Mouse (Mus musculus): ENCODE data around the gene Cd68. TPM values are rescaled to one million over a fixed set of nuclear protein-coding genes. Genes with fewer than 3 reads are reported as not detected.
"Not testable (repeated sequence)": the region's sequence is repeated elsewhere in the genome, so short reads cannot be mapped to it uniquely, and the experiment has no call there.

Gene Cd68
- polyA plus RNA-seq, 1 experiment from 2014 or later: 16.3 TPM

DNA sequence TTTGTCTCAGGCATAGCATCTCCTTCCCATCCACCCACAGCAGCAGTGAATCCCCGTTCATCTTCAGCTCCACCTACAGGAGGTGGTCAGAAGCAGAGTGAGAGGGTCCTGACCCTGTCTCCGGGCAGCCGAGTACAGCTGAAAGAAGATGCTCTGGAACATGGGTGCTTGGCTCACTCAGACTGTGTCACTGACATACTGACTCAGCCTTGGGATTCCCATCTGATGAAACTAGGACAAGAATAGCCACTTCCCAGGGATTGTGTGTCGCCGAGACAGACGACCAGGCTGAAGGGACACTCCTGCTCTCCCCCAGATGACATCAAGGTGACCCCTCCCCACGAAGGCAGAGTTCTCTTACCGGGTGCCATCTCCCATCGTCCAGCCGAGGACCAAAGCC lies 49.2 kb downstream of the Cd68 start:
- Histone ChIP-seq H3K27me3 (replicated peaks; ENCODE audit: control insufficient read depth, insufficient read depth, low read length) (no peaks in the 10 kb centered on the region), H3K27ac (ENCODE audit: low read depth) (no peak overlapping the region), H3K9ac (ENCODE audit: low read length) (no peak overlapping the region), H3K9me3 (ENCODE audit: control insufficient read depth, low read length) (no peaks in the 10 kb centered on the region), H3K4me2 (ENCODE audit: low read length) (no peak overlapping the region), H3K4me3 (ENCODE audit: low read depth, low read length) (no peak overlapping the region), H3K4me1 (replicated peaks; ENCODE audit: control insufficient read depth, insufficient read depth, low read length) (peaks cover 7% of the 10 kb centered on the region; the same call in 1 of the 2 replicates), H3K36me3 (ENCODE audit: control insufficient read depth, insufficient read depth, low read length) (no peaks in the 10 kb centered on the region)
- DNase-seq (ENCODE audit: low spot score): no peak
- 56% methylated on average over 10 of the region's 10 CpGs for WGBS
- no peak for ATAC-seq (replicated peaks; ENCODE audit: low FRiP score, low TSS enrichment, low read depth)

DNA sequence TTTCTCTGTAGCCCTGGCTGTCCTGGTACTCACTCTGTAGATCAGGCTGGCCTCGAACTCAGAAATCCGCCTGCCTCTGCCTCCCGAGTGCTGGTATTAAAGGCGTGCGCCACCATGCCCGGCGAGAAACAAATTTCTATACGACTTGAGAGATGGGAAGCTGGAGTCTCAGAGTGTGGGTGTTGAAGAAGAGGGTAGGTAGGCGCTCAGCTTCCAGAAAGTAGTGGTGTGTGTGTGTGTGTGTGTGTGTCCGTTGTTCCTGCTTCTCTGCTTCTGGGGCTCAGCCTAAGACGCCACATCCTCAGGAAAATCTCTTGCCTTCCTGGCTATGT lies 51.7 kb downstream of the Cd68 start:
- ATAC-seq (replicated peaks; ENCODE audit: low FRiP score, low TSS enrichment, low read depth): not testable (repeated sequence)

More for the DNA sequence above, 51.7 kb downstream of the Cd68 start:
- H3K4me2 ChIP-seq (ENCODE audit: low read length): peak overlapping the region; percentile 37; the same call in 1 of the 2 replicates
- not testable (repeated sequence) for H3K4me1 ChIP-seq (replicated peaks; ENCODE audit: control insufficient read depth, insufficient read depth, low read length); H3K27ac ChIP-seq (ENCODE audit: low read depth); H3K36me3 ChIP-seq (ENCODE audit: control insufficient read depth, insufficient read depth, low read length); DNase-seq (ENCODE audit: low spot score); H3K9me3 ChIP-seq (ENCODE audit: control insufficient read depth, low read length); H3K4me3 ChIP-seq (ENCODE audit: low read depth, low read length); H3K9ac ChIP-seq (ENCODE audit: low read length); H3K27me3 ChIP-seq (replicated peaks; ENCODE audit: control insufficient read depth, insufficient read depth, low read length)
- WGBS: 55% methylated on average over 11 of the region's 11 CpGs

MicroRNA genes within 50 kb of the gene (microRNA counts, 519-probe panel; counts per million panel counts)
- microRNA mmu-miR-1934: not detected
- microRNA mmu-miR-467f: 3,040 counts per million, percentile 35 among the panel's probes with 10 or more counts

Small RNAs within 50 kb of the gene (microRNA-seq; reads per million reads assigned to microRNA genes)
- gene Mir1934 (4.5 reads per million, percentile 32 among the genes with 10 or more reads in this experiment), gene Mir467f (not detected)

Other genes starting within 250 kb of the Cd68 start
- 0.98 and 1.9 TPM in 2 replicates for gene Dnah2, start 117.0 kb downstream of the Cd68 start, polyA plus RNA-seq (2014; fragmentation: Nextera tagmentation; extraction: Ambion mirVana)
- 4.0 and 4.9 TPM in 2 replicates for gene Efnb3, start 105.9 kb downstream of the Cd68 start, polyA plus RNA-seq (2014; fragmentation: Nextera tagmentation; extraction: Ambion mirVana)
- gene Wrap53, start 85.9 kb downstream of the Cd68 start, polyA plus RNA-seq (2014; fragmentation: Nextera tagmentation; extraction: Ambion mirVana): 26.8 and 31.8 TPM in 2 replicates
- gene Trp53, start 85.8 kb downstream of the Cd68 start, polyA plus RNA-seq (2014; fragmentation: Nextera tagmentation; extraction: Ambion mirVana): 176 and 192 TPM in 2 replicates
- 7.3 and 8.2 TPM in 2 replicates for gene Atp1b2, start 60.2 kb downstream of the Cd68 start, polyA plus RNA-seq (2014; fragmentation: Nextera tagmentation; extraction: Ambion mirVana)
- gene Shbg, start 48.2 kb downstream of the Cd68 start, polyA plus RNA-seq (2014; fragmentation: Nextera tagmentation; extraction: Ambion mirVana): not detected in 2 replicates
- 16.8 and 18.1 TPM in 2 replicates for gene Sat2, start 44.1 kb downstream of the Cd68 start, polyA plus RNA-seq (2014; fragmentation: Nextera tagmentation; extraction: Ambion mirVana)
- gene Fxr2, start 33.2 kb downstream of the Cd68 start, polyA plus RNA-seq (2014; fragmentation: Nextera tagmentation; extraction: Ambion mirVana): 22.6 and 23.0 TPM in 2 replicates
- gene Sox15, start 10.8 kb downstream of the Cd68 start, polyA plus RNA-seq (2014; fragmentation: Nextera tagmentation; extraction: Ambion mirVana): 0.35 TPM in 1 of 2 replicates, not detected in the other
- gene Mpdu1, start 3.5 kb downstream of the Cd68 start, polyA plus RNA-seq (2014; fragmentation: Nextera tagmentation; extraction: Ambion mirVana): 32.1 and 39.3 TPM in 2 replicates
- 645 and 692 TPM in 2 replicates for gene Eif4a1, start 6.3 kb upstream of the Cd68 start, polyA plus RNA-seq (2014; fragmentation: Nextera tagmentation; extraction: Ambion mirVana)
- gene Senp3, start 15.9 kb upstream of the Cd68 start, polyA plus RNA-seq (2014; fragmentation: Nextera tagmentation; extraction: Ambion mirVana): 79.1 and 90.8 TPM in 2 replicates
- gene Tnfsf13, start 19.6 kb upstream of the Cd68 start, polyA plus RNA-seq (2014; fragmentation: Nextera tagmentation; extraction: Ambion mirVana): 0.48 TPM in 1 of 2 replicates, not detected in the other
- gene Tnfsf12, start 29.7 kb upstream of the Cd68 start, polyA plus RNA-seq (2014; fragmentation: Nextera tagmentation; extraction: Ambion mirVana): 8.0 and 9.4 TPM in 2 replicates
- 2.3 and 3.7 TPM in 2 replicates for gene Tnfsfm13, start 29.9 kb upstream of the Cd68 start, polyA plus RNA-seq (2014; fragmentation: Nextera tagmentation; extraction: Ambion mirVana)
- 35.2 and 38.7 TPM in 2 replicates for gene Polr2a, start 92.5 kb upstream of the Cd68 start, polyA plus RNA-seq (2014; fragmentation: Nextera tagmentation; extraction: Ambion mirVana)
- not detected in 2 replicates for gene Slc35g3, start 95.8 kb upstream of the Cd68 start, polyA plus RNA-seq (2014; fragmentation: Nextera tagmentation; extraction: Ambion mirVana)
- gene Zbtb4, start 99.8 kb upstream of the Cd68 start, polyA plus RNA-seq (2014; fragmentation: Nextera tagmentation; extraction: Ambion mirVana): 2.8 and 3.3 TPM in 2 replicates
- 3.5 and 4.4 TPM in 2 replicates for gene Chrnb1, start 129.8 kb upstream of the Cd68 start, polyA plus RNA-seq (2014; fragmentation: Nextera tagmentation; extraction: Ambion mirVana)
- 1.1 and 1.4 TPM in 2 replicates for gene Fgf11, start 135.7 kb upstream of the Cd68 start, polyA plus RNA-seq (2014; fragmentation: Nextera tagmentation; extraction: Ambion mirVana)
- gene Tmem102, start 139.5 kb upstream of the Cd68 start, polyA plus RNA-seq (2014; fragmentation: Nextera tagmentation; extraction: Ambion mirVana): 16.1 and 22.9 TPM in 2 replicates
- gene Gm39566, start 149.1 kb upstream of the Cd68 start, polyA plus RNA-seq (2014; fragmentation: Nextera tagmentation; extraction: Ambion mirVana): not detected in 2 replicates
- not detected in 2 replicates for gene Spem2, start 152.3 kb upstream of the Cd68 start, polyA plus RNA-seq (2014; fragmentation: Nextera tagmentation; extraction: Ambion mirVana)
- gene Spem1, start 156.0 kb upstream of the Cd68 start, polyA plus RNA-seq (2014; fragmentation: Nextera tagmentation; extraction: Ambion mirVana): 0.17 TPM in 1 of 2 replicates, not detected in the other
- gene Nlgn2, start 171.6 kb upstream of the Cd68 start, polyA plus RNA-seq (2014; fragmentation: Nextera tagmentation; extraction: Ambion mirVana): 8.5 TPM in 2 replicates
- 436 and 455 TPM in 2 replicates for gene Tmem256, start 172.4 kb upstream of the Cd68 start, polyA plus RNA-seq (2014; fragmentation: Nextera tagmentation; extraction: Ambion mirVana)
- gene Plscr3, start 180.2 kb upstream of the Cd68 start, polyA plus RNA-seq (2014; fragmentation: Nextera tagmentation; extraction: Ambion mirVana): 92.1 and 94.4 TPM in 2 replicates
- 10.3 and 12.2 TPM in 2 replicates for gene Tnk1, start 192.6 kb upstream of the Cd68 start, polyA plus RNA-seq (2014; fragmentation: Nextera tagmentation; extraction: Ambion mirVana)
- gene Tmem95, start 211.9 kb upstream of the Cd68 start, polyA plus RNA-seq (2014; fragmentation: Nextera tagmentation; extraction: Ambion mirVana): 0.38 TPM in 1 of 2 replicates, not detected in the other
- gene Kctd11, start 215.3 kb upstream of the Cd68 start, polyA plus RNA-seq (2014; fragmentation: Nextera tagmentation; extraction: Ambion mirVana): 3.5 and 4.4 TPM in 2 replicates
- gene Acap1, start 229.4 kb upstream of the Cd68 start, polyA plus RNA-seq (2014; fragmentation: Nextera tagmentation; extraction: Ambion mirVana): 8.1 and 9.3 TPM in 2 replicates
- 8.8 and 10.7 TPM in 2 replicates for gene 2810408A11Rik, start 234.8 kb upstream of the Cd68 start, polyA plus RNA-seq (2014; fragmentation: Nextera tagmentation; extraction: Ambion mirVana)
- 13.3 and 14.5 TPM in 2 replicates for gene Neurl4, start 234.9 kb upstream of the Cd68 start, polyA plus RNA-seq (2014; fragmentation: Nextera tagmentation; extraction: Ambion mirVana)
- 71.2 and 72.3 TPM in 2 replicates for gene Gps2, start 247.7 kb upstream of the Cd68 start, polyA plus RNA-seq (2014; fragmentation: Nextera tagmentation; extraction: Ambion mirVana)

All from intestine, embryonic 14.5 days (tissue).